Mouse (Mus musculus): Measurements from ENCODE around the gene Gm4881.
"Not testable (repeated sequence)": the region's sequence is repeated elsewhere in the genome, so short reads cannot be mapped to it uniquely, and the experiment has no call there.

Gene Gm4881

DNA sequence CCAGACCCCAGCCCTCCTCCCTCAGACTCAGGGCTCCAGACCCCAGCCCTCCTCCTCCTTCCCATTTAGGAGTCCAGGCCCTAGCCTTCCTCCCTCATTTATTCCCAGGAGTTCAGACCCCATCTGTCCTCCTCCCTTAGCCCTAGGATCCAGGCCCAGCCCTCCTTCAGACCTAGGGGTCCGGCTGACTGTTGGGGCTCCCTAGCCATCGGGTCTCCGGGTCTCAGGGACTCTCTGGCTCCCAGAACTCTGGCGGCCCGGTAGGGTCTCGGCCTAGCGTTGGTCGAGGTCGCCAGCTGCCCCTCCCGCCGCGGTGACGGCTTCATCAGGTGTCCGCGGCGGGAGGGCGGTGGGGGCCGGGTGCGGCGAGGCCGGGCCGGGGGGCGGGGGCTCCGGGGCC lies 9.7 kb upstream of the Gm4881 start:
- DNase-seq = no peak

DNA sequence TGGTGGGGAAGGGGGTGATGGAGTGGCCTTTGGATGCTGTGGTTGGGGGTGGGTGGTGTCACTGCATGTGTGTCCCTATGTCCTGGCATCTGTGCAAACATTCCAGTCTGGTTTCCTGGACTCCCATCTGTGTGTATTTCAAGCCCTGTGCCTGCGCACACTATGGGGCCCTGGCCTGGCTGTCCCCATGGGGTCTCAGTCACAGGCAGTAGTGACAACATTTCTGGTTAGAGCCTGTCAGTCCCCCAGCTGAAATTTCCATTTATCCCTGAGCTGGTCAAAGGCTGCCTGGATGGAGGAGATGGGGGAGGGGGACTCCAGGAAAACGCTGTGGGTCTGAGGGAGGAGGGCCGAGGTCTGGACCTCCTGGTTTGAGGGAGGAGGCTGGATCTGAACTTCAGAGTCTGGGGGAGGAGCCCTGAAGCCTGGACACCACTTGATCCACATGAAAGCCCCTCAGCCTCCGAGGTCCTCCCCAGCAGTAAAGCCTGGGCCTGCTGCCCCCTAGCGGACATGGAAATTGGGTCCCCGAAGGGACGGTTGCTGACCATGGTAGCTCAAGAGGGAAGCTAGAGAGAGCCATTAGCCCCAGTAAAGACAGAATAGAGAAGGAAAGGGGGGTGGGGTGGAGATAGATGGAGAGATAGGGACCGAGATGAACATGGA lies 5.8 kb upstream of the Gm4881 start:
- peak; percentile 88 for DNase-seq

DNA sequence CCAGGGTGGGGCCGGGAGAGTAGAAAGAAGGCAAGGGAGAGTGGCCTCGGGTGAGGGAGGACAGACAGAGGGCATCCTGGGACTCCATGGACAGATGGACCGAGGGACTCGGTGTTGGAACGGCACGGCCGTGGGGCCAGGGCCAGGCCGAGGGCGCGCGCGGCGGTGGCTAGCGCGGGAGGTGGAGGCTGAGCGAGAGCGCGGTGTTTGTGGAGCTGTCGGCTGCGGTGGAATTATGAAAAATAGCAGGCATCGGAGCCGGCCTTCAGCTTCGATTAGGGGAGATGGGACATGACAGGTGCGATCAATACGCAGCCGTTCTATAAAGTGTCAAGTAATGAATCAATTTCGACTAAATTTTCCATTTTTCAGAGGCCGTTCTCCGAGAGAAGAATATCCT lies 4.5 kb upstream of the Gm4881 start:
- DNase-seq = no peak

DNA sequence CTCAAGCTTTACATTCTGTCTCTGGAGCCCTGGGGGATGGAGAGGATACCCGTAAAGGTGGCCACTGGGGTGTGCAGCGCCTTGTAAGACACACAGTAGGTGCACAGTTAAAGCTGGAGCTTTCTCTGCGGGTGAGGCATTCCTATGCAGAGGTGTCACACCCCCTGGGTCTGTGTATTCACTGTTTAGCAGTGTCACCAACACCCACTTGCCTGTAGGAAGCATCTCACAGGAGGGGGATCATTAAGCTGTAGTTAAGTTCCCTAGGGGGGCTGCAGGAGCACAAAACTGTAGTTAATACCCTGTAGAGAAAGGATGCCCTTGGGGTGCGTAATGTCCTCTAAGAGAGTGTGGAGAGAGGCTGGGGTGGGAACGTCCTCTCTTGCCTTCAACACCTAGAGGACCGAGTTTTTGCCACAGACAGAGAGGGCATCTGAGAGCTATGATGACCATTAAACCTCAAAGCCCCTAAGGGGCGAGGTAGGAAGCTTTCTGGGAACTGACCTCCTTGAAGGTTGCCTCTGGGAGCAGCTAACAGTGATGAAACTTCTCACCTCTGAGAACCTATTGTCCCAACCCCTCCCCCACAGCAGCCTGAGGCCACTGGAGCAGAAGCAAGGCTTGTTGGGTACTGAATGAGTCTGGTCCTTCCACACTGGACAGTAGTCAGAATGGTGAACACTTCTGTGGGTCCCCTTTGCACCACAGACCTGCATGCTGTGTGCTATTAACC lies 3.2 kb upstream of the Gm4881 start:
- DNase-seq = no peak

DNA sequence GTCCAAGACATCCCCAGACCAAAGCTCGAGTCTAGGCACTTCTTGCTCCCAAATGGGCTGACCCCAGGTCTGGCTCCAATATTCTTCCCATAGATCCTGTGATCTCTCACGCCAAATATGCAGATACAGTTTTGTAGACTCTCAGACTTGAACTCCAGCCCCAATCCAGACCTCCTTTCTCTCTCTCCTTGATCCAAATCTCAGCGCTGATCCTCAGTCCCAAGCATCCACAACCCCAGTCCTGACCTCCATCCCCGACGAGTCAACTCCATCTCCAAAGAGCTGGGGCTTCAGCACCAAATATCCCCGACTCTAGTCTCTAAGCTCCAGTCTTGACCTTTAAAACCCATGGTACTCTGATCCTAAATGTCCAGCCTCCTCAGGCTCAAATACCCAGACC lies 653 bp downstream of the Gm4881 start:
- no peak for DNase-seq

DNA sequence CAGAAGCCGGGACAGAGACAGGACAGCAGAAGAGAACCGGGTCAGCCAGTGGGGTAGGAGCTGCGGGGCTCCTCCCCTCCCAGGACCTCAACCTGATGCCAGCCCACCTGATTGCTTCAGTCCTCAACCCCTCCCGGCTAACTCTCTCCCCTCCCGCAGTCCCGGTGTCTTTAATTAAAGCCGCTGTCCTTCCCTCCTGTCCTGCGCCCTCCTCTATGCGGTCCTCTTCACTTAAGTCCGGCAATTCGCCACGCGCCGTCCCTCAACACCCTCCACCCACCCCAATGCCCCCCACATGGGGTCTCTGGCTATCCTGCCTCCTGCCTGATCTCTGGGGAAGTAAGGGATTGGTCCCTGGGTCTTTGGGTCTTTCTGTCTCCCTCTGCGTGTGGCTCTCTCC lies 12.6 kb downstream of the Gm4881 start:
- no peak for DNase-seq

DNA sequence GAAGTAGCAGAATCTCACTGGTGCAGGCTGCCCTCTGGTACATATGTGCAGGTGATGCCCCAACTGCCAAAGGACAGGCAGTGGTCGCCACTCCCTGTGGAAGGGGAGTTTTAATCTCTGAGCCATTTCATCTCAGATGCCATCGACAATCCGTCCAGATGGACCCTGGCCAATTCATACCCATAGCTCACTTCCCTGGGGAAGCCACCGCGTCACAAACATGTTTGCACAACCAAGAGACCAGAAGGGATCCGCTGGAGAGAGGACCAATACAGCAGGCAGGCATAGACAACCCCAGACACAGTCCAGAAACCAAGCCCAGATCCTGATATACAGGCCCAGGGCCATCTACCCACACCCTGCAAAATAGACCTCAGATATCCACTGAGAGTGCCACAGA lies 13.8 kb downstream of the Gm4881 start:
- DNase-seq = no peak

DNA sequence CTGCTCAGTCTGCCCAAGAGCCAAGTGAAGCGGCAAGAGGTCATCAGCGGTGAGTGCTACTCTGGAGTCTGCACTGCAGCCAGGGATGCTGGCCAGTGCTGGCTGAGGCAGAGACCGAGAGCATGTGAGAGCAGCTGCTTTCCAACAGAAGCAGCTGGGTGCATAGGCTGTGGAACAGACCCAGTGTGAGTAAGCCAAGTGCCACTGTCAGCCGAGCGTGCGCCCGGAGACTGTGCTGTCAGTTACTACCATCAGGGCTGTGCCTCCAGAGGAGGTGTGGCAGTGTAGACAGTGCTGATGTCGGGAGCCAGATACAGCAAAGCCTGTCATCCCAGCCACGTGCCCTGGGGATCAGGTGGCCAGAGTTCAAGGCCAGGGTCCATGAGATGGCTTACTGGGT lies 24.6 kb downstream of the Gm4881 start:
- no peak for DNase-seq

DNA sequence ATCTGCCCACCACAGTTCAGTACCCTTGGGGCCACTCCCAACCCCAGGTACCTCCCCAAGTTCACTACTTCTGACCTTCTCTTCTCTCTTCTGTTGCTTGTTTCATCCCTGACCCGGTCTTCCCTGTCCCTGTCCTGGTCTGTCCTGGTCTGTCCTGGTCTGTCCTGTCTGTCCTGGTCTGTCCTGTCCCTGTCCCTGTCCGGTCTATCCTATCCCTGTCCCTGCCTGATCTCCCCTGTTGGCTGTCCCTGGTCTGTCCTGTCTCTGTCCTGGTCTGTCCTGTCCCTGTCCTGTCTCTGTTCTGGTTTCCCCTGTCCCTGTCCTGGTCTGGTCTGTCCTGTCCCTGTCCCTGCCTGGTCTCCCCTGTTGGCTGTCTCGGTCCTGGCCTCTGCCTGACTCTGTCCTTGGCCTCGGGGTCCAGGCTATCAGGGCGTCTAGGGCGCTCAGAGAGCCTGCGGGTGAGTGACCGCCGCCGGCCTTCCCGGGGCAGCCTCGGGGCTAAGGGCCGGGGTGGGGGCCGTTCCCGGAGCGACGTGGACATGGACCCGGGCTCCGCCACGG lies 25.5 kb downstream of the Gm4881 start:
- DNase-seq = no peak

DNA sequence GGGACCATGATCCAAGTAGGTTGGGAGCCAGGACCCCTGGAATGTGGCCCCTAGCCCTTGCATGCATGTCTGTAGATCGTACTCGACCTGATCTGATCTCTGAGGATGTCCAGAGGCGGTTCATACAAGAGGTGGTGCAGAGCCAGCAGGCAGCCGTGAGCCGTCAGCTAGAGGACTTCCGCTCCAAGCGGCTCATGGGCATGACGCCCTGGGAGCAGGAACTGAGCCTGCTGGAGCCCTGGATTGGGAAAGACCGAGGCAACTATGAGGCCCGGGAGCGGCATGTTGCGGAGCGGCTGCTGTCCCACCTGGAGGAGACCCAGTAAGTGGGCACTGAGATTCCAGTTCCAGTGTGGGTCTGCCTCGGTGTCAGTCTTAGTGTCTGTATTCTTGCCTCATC lies 31.8 kb downstream of the Gm4881 start:
- DNase-seq = no peak

DNA sequence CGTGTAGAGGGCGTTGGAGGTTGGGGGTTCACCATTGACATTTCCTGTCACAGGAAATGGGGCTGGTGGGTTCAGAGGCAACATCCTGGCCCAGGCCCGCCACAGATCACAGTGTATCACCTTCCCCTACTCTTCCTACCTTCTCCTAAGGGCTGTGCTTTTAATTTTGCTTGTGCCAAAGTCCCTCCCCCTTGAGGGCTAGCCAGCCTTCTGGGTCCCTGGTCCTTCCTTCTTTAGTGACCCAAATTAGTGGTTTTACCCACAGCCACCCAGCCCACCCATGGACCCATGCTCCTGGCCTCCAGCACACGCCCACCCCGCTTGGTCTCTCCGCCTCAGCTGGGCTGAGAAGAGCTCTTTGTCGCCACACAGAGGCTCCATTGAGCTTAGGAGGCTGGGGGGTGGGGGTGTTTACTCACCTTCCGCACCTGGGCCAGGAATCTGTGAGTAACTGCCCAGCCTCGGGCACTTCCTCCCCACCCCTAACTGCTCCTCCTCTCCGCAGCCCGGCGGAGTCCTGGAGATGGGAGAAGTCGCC lies 37.0 kb downstream of the Gm4881 start:
- DNase-seq = no peak

DNA sequence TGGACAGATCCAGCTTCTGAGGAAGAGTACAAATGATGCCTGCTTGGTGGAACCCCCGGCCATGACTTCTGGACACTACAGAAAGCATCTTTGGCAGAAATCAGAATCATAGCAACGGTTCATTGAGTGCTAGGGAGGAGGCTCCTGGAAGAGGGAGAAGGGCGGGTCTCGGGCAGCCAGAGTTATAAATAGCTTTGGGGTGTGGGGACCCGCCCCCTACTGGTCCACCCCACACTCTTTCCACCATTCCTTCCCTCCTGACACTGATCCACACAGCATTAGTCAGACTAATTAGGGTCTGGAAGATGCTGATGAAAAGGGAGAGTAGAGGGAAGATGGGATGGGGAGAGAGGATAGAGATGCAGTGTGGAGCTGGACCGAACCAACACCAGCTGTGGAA lies 37.7 kb downstream of the Gm4881 start:
- no peak for DNase-seq

DNA sequence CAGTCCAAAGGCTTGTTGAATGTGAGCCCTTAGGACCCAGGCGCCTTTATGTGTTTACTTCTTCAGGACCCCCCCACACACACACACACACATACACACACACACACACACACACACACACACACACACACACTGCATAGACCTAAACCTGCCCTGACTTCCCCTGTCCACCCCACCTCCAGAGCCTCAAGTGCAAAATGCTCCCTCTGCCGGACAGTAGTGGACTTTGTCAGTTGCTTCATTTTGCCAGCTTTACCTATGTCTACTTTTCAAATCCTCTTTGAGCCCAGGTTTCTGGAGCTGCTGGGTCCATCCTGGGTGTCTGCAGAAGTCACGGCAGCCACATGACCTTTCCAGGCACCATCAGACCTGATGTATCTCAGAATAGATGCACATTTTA lies 39.4 kb downstream of the Gm4881 start:
- DNase-seq = peak; percentile 87

DNA sequence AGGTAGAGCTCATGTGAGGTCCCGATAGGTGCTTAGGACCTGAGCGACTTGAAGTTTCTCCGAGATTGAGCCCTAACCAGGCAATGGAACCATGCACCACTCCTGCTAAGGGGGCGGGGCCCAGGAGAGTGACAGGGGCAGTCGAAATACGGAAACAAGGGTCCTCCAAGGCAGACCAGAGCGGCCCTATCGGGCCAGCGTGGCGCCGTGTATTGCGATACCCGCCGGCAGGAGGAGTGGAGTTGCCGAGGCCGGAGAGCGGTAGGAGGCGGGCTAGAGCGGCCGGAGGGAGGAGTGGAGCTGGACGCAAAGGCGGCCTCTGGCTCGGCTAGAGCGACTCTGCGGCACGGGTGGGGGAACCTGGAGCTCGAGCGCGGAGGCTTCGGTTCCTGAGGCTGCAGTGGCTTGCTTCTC lies 40.2 kb downstream of the Gm4881 start:
- DNase-seq = peak; percentile 99

DNA sequence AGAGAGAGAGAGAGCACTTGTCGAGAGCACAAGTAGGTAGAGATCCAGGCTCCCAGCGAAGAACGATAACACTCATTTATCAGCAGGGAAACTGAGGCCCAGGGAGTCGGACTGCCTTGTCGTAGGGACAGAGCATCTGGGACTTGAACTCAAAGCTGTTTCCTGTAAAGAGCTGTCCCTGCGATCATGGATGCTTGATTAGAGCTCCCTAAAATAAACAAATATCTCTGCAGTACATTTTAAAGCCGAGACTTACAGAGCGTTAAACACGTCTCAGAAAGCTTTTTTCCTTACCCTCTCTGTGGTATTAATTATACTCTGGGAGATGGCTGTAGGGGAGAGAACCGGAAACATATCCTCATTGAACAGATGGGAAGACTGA lies 40.9 kb downstream of the Gm4881 start:
- no peak for DNase-seq

DNA sequence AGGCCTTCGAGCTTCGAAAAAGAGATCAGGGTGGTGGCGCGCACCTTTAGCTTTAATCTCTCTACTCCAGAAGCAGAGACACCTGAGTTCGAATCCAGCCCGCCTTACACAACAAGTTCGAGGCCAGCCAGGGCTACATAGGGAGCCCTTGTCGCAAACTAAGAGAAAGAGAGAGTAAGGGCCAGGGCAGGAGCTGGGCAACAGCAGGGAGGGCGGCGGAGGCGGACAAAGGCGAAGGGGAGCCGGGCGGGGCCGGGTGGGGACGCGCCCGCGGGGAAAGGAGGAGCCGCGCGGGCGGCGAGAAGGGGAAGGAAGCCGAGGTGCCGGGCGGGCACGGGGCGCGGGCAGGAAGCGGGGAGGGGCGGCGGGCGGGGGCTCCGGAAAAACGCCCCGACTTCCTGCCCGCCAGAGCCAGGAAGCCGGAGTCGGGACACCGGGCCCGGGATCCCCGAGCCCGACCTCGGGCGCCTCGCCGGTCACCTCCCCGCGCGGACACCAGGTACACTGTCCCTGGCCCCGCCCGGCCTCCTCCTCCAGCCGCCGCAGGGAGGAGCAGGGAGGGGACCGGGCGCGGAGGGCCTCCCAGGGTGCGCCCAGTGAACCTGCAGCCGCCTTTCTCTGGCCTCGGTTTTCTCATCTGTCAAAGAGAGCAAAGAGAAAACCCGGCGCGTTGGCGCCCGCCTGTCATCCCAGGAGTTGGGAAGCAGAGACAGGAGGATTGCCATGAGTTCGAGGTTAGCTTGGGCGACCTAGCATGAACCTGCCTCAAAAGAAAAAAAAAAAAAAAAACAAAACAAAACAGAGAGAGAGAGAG lies 41.5 kb downstream of the Gm4881 start, which contains the start of gene Arhgef1:
TSS of gene Arhgef1 (plus strand) at position 283 of the 814 bp plus-strand sequence.
- DNase-seq = peak; percentile 61

DNA sequence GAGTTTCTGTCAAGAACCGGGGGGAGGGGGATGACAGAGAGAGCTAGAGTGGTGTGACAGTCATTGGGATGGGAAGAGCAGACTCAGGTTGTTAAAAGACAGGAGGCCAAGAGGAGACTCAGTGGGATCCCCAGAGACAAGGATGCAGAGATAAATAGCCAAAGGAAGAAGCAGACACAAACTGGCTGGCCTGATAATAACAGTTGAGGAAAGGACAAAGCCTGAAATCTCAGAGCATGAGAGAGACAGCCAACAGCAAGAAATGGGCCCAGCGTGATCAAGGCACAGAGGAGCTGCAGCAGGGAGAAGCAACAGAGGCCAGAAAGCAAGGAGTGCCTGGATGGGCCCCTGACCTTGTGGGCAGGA lies 42.0 kb downstream of the Gm4881 start:
- peak; percentile 33 for DNase-seq

DNA sequence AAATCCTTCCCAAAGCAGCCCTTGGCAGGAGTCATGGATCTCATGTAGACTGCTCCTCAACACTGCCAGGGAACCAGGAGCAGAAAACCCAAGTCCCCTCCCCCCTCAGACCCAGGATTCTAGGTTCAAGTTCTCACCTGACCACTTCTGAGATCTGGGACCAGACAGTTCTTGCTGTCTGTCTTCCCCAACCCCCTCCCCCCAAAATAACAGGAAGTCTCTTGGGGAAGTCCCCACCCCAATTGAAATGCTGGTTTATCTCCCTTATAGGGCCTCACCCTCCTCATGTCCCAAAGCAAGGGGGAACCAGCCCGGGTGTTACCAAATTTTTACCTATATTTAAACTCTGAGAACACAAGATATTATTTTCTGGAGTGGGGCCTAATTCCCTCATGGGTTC lies 42.5 kb downstream of the Gm4881 start:
- DNase-seq = peak; percentile 70

DNA sequence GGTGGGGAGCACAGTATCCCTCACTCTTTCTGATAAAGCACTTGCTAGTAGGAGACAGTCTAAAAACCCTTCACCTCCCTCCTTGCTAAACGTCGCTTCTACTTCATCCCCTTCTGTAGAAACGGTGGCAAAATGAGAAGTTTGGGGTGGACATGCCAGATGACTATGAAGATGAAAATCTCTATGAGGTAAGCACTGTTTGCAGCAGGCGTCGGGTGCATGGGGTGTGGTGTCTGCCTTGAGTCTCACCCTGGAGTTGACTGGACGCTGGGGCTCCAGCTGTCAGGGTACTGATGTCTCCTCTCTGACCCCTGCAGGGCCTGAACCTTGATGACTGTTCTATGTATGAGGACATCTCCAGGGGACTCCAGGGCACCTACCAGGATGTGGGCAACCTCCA lies 43.2 kb downstream of the Gm4881 start:
- no peak for DNase-seq

DNA sequence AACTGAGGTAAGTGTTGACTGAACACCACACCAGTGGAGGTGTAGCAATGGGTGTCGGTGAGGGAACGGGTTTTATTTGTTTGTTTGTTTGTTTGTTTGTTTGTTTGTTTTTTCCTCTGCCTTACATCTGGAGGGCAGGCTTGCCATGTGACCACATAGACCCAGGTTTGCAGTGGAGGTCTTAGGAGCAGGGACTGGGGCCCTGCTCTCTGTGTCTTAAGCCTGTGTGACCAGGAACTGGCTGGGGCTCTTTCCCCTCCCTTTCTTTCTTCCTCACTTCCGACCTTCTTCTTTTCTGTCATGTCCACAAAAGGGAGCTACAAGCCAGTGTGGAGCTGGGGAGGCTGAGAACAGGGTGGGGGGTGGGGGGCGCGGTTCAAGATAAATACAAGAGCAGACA lies 46.3 kb downstream of the Gm4881 start:
- DNase-seq = no peak

DNA sequence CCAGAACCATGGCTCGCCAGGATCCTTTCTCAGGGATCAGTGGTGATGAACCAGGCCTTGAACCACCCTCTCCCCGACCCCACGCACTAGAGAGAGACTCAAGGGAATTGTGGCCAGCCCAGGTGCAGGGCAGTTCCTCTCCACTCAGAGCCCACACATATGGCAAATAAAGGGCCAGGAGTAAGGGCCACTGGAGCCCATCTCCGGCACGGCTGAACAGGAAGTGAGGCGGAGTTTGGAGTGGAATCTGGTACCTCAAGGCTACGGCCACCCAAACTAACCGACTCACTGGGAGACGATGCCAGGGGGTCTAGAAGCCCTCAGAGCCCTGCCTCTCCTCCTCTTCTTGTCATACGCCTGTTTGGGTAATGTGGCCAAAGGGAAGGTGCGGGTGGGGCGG lies 47.1 kb downstream of the Gm4881 start, which contains the start of gene Cd79a:
TSS of gene Cd79a (plus strand) at position 158 of the 400 bp plus-strand sequence.
- DNase-seq = no peak

DNA sequence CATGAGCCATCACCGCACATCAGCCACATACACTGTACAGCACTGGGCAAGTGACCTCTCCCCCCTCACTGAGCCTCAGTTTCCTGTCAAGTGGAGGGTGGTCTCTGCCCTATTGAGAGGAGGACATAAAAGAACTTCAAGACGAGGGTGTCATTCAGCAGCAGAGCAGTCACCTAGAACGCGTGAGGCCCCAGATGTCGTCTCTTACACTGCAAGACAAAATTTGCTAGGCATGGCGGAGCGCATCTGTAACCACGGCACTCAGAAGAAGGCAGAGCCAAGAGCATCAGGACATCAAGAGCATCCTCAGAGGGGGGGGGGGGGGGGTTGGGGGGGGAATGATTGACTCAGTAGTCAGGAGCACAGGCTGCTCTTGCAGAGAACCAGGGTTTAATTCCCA lies 48.0 kb downstream of the Gm4881 start:
- no peak for DNase-seq

DNA sequence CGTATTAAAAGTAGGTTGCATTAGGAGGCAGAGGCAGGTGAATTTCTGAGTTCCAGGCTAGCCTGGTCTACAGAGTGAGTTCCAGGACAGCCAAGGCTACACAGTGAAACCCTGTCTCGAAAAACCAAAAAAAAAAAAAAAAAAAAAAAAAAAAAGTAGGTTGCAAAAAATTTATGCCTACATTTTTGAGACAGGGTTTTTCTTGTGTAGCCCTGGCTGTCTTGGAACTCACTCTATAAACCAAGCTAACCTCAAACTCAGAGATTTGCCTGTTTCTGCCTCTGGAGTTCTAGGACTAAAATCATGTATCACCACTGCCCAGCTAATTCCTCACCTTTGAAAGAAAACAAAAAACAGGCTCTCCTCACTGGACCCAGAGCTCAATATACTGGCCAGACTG lies 48.5 kb downstream of the Gm4881 start:
- DNase-seq = not testable (repeated sequence)
